Mouse (Mus musculus) layer of hippocampus, adult 11-12 months (tissue): ENCODE results near the gene Spata6.

ENCODE experiments used
- DNase-seq: peaks from one replicate; pipeline ENCODE4 v3.0.0; 2022; ENCODE audit warnings: low spot score

Gene Spata6

GRCm38 (mm10) chr4:111719776-111720661, at the start of gene Spata6:
Gene Spata6, plus strand, starts transcription at chr4:111719984.
- peak; percentile 70 for DNase-seq

DNA sequence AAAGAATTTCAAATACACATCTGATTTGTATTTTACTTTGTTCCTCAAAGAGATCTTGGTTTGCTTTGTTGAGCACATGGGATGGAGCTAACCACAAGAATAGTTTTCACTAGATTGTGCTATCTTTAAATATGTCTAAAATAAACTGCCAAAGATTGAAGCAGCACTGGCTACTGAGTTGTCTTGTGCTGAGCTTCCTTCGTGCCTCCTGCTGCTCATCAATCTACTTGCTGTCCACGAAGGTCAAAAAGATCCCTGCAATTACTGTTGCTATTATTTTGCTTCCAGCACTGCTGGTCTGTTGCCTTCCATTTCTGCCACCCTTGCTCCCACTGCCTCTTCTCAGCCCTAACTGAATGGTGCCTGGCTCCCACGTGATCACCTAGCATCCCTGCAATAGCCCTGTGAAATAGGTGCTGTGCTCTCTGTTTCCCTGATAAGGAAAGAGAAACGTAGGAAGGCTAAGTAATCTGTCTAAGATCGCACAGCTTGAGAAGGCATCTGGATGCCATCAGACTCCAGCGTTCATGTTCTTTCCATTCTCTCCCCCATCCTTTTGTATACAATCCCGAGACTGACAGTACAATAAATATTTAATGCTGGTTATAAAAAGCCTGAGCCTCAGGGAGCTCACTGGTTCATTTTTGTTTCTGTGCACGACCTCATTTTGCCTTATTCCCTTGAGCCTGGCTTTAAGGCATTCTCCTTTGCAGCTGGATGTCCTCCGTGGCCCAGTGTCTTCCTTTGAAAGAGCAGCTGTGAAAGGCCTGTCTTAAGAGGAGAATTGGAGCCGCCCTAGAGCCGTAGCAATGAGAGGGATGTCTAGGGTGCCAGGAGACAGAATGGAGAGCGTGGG, 49.0 kb upstream of the Spata6 start:
- DNase-seq = no peak

- no peak for DNase-seq
Observed at GRCm38 (mm10) chr4:111671440-111671839, 48.3 kb upstream of the Spata6 start.

- DNase-seq = no peak
Observed at GRCm38 (mm10) chr4:111673904-111674303, 45.9 kb upstream of the Spata6 start.

DNA sequence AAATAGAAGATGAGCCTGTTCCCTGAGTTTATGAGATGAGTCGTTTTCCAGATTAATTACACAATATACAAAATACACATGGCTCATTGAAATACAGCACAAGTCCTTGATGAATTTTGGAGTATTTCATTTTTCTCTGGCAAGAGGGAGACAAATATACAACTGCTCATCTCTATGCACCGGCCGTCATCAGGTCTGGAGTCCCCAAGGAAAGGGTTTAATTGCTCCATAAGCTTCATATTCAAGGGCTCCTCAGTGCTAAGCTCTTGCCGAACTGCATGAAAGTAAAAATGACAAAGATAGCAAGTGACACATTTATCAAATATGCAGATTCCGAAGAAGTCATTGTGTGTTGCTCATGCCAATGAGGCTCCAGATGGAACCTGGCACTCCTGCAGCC, 37.9 kb upstream of the Spata6 start:
- DNase-seq = no peak

DNA sequence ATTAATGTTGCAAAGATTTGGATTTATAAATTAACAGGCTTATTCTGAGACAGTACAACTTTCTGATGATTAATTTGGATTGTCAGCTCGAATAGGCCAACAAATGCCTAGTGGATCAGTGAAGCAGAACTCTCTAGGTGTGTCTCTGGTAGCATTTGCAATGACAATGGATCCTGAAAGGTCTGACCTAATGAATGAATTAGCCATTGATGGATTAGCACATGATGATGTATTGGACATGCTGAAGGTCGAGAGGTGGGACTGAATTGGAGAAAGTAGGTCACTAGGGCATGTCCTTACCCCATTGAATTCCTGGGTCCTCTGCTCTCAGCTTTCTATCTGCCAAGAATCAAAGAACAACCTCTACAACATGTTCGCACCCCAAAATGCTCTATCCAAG, 37.0 kb upstream of the Spata6 start:
- no peak for DNase-seq

DNA sequence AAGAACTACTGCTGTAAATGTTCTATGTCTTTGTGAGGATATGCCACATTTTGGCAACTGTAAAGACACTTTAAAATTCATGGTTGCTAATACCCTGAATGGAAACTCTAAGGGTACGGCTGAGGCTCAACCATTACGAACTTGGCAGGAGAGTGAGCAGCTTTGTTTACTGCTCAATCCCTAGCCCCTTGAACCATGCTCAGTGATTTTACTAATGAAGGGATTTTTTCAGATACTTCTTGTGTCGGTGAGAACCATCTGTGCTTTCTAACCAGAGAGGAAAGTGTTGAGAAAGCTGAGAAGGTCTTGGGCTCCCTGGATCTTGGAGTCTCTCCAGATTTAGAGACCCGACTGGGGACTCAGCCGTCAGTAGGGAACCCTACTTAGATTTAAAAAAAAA, 35.9 kb upstream of the Spata6 start:
- DNase-seq = no peak

DNA sequence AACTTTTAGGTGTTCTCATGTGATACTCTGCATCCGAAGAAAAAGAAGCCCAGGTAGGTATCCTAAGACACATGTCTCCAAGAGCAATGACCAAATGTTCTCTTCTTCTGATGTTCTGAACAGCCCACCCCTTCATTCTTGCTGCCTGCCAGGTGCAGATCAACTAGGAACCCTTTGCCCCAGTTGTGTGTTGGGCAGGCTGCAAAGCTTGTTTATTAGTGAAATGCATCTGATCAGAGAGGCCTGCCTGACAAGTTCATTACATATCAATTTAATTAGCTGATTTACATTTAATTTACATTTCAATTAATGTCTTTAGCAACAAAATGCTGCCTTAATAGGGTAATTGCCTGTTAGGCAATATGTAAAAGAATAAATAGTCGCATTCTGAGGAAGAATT, 33.8 kb upstream of the Spata6 start:
- no peak for DNase-seq

DNA sequence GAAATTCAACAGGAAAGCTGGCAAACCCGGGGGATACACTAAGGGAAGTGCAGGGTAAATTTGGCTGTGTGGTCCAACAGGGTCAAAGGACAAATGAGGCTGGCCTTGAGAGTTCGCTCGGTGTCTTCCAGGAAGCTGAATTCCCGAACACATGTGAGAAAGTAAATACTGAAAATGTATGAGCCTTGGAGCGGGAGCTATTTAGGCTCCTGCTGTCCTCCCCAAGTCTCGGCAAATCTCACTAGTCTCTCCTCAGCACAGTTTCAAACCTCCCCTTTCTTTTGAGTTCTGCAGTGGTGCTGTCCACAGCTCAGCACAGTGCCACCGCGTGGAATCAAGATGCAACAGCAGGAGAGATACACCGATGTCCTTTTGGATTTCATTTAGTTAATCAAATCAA, 32.8 kb upstream of the Spata6 start:
- peak; percentile 25 for DNase-seq

DNA sequence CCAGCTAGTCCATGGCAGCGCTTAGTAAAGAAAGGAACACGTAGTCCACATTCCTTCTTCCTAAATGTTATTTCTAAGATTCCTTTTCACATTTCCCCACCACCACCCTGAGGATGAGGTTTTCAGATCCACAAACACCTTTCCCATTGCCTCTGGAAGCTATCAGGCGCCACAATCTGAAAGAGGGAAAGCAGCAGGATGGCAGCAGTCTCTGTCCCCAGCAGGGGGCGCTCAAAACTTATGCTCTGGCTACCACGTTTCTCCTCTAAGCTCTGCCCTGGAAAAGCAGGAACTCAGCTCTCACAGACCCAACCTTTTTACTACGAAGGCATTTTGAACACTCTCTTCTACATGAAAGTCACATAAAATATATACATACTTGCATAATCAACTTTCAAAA, 32.2 kb upstream of the Spata6 start:
- DNase-seq = peak; percentile 86

DNA sequence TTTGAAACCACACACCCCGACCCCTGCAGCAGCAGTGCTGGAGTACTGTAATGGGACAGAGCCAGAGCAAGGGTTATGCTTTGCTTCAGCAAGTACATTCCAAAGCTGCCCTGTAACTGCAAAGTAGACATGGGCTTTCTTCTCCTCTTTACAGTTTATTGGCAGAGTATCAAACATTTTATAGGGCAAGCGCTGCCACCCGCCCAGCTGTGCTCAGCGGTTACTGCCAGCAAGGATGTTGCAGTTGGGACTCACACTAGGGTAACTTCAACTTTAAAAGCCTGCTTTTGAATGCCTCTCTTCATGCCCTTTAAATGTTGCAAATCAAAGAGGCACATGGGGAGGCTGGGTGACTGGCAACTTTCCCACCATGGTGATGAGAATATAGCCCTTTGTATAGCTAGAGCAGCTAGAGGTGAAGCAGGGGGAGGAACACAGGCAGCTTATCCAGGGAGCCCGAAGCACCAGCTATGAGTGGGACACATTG, 28.7 kb upstream of the Spata6 start:
- no peak for DNase-seq

GRCm38 (mm10) chr4:111701381-111701780, 18.4 kb upstream of the Spata6 start:
- DNase-seq = no peak

DNA sequence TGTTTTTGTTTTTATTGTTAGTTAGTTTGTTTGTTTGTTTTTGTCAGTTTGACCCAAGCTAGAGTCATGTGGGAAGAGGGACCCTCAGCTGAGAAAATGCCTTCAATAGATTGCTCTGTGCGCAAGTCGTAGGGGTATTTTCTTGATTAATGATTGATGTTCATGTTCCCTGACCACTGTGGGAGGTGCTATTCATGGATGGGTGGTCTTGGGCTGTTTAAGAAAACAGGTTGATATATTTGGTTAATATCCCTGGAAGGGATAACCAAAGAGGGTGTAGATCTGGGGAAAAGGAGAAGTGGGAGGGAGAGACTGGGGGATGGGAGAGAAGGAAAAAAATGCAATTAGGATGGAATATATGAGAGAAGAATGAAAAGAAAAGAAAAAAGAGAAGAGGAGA, 15.7 kb upstream of the Spata6 start:
- DNase-seq = no peak

GRCm38 (mm10) chr4:111704975-111705374, 14.8 kb upstream of the Spata6 start:
- no peak for DNase-seq

DNA sequence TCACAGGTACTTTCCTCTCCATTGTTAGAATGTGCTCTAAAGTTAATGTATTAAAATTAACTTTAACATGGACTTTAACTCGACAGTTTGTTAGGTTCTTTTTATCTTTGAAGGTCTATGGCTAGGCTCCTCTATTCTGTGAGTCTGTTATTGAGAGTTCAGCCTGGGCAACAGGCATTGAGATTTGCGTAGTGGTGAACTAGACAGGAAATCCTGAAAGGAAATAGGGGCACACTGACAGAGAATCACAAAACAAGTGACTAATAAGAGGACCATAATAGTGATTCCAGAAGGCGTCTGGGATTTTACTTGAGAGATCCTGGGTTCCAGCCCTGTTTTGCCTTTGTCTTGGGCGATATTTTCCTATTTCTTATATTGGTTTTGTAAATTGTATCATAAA, 488 bp upstream of the Spata6 start:
- DNase-seq = no peak

DNA sequence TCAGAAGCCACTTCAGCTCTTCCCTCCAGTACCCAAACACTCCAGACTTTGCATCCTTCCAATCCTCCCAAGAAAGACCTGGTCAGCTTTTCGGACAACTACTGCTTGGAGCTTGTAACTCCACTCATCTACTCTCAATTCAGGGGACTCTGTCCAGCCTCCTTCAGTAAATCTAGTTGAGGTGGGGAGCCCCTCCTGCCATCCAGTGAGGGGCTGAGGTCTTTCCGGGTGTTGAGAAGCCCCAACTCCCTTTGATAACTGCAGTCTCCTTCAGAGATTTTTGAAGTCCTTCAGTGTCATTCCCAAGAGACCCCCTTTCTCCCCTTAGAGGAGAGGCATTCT, 849 bp downstream of the Spata6 start:
- no peak for DNase-seq

GRCm38 (mm10) chr4:111721121-111721840, 1.5 kb downstream of the Spata6 start:
- no peak for DNase-seq

- DNase-seq = no peak
Observed at GRCm38 (mm10) chr4:111737551-111737950, 17.8 kb downstream of the Spata6 start.

DNA sequence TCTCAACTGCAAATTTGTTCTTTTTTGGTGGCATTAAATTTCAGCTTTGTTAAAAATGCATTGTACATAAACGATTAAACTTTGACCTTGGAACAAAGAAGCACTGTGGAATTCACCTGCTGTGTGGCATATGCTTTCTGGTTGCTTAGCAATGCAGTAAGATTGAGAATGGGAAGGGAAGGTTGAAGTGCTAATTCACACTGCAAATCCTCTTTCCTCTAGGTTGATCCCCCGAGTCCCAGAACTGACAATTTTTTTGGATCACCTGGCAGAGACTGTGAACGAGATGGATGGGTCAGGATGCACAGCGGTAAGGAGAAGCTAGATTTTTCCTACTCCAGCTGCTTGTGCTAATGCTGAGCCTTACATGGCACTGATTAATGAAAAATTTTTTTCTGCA, 60.7 kb downstream of the Spata6 start:
- no peak for DNase-seq

GRCm38 (mm10) chr4:111799892-111800291, 80.1 kb downstream of the Spata6 start:
- DNase-seq = no peak

- DNase-seq = no peak
Observed at GRCm38 (mm10) chr4:111803164-111803563, 83.4 kb downstream of the Spata6 start.

- DNase-seq = no peak
Observed at GRCm38 (mm10) chr4:111817478-111817877, 97.7 kb downstream of the Spata6 start.
